Mouse (Mus musculus) frontal cortex, adult (tissue): ENCODE measurements around the gene Rtn4r.

Experiments used
- ATAC-seq: cut with Nextera tagmentation; 2 replicates; pipeline ENCODE4 v1.9.2; 2017; ENCODE audit warnings: mild to moderate bottlenecking, moderate library complexity, mixed read lengths; ENCODE audit not compliant: low TSS enrichment

Gene Rtn4r

DNA sequence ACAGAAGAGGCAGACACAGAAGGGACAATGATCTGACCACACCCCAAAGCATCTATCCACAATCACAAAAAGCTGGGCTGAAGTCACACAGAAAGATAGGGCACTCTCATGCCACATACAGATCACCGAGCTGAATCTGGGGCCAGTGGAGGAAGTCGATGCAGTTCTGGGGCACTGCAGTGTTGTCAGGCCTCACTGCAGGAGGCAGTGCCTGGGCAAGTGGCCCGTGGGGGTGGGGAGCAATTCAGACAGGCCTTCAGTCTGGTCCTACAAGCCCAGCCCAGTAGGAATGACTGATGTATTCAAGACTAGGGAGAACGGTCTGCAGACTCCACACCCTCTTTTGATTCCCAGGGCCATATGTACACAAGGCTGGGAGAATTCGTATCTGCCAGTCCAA, 2.8 kb upstream of the Rtn4r start:
- ATAC-seq = no peak

DNA sequence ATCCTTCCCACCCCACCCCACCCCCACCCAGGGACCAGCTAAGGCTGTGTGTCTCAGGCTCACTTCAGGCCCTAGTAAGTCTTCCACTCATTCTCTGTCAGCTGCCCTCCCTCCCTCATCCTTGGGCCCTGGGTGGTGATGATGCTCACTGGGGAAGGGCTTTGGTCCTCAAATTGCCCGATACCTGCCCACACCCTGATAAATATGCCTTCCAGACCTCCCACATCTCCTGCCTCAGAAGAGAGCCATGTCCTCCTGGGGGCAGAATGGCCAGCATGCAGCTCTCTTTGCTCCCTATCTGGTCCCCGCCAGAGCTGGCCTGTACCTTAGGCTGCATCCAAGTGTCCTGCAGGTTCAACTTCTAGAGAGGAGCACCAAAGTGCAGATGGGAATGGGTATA, 2.3 kb upstream of the Rtn4r start:
- ATAC-seq = no peak

DNA sequence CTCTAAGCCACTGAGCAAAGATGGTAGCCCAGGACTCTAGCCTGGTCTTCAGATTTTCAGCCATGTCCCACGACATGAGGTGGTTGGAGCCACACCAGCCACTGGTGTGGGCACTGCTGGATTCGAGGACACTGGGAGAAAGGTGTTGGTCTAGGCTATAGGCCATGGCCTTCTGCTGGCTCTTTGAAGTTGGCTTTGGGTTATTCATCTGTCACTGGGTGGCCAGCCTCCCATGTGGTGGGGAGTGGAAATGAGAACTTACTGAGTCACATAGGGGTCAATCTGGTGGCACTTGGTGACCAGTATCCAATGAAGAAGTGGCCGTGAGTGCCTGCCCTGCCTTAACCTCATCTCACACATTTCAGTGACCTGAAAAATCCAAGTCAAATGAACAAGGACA, 1.2 kb upstream of the Rtn4r start:
- ATAC-seq = no peak

DNA sequence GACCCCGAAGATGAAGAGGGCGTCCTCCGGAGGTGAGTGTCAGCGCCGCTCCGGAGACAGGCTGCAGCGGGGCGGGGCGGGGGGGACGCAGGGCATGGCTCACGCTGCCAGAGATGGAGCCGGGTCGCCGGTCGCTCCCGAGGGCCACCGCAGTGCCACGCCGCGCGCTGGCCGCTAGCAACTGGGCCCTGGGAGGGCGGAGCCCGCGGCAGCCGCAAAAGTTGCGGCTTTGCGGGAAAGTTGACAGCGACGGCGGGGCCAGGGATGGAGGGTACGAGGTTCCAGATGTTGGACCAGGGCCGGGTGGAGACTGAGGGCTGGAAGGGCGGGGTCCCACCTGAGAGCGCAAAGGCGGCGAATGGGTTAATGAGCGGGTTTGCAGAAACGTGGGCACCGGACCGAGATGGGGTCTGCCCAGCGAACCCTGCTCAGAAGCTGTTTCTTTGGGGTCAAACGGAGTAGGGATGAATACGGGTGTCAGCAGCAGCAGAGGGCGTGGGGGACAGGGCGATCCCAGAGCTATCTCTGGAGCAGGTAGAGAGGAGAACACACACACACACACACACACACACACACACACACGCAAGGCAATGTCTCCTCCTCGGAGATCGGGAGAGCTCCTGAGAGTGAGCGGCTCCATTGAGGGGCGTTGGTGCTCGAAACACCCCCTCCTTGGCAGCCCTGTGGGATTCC, 575 bp downstream of the Rtn4r start:
- ATAC-seq = 0 out of 2 replicates have a peak, but pooled peaks have one; percentile 1

DNA sequence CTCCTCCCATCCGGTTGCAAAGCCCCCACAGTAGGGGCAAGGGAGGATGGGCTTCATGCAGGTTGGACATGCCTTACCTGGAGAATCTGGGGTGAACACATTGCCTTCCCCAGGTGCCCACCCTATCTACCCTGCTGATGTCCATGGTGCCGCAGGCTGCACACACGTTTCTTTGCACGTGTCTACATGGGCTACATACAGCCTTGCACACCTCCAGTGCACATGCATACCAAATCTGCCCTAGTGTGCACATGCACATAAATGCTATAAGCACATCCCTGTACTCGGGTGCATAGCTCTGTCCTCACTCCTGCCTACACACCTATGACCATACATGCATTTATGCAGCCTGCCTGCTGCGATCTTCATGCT, 1.1 kb downstream of the Rtn4r start:
- ATAC-seq = 0 out of 2 replicates have a peak, but pooled peaks have one; percentile 1

DNA sequence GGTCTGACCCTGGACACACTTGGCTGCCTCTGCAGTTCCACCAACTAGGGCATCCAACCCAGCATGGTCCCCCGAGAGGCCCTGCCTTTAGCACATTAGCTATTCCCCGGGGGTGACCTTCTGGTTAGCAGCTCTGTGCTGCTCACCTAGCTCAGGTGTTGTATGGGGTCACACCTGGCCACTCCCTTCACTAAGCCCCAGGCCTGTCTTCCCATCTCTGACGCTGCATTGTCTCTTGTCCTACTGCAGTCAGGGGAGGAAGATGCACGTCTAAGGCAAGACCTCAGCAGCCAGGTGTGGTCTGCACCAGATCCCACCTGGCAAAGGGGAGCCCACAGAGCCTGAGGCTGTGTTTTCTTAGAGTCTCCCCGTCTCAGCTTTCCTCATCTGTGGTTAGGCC, 2.0 kb downstream of the Rtn4r start:
- ATAC-seq = no peak

DNA sequence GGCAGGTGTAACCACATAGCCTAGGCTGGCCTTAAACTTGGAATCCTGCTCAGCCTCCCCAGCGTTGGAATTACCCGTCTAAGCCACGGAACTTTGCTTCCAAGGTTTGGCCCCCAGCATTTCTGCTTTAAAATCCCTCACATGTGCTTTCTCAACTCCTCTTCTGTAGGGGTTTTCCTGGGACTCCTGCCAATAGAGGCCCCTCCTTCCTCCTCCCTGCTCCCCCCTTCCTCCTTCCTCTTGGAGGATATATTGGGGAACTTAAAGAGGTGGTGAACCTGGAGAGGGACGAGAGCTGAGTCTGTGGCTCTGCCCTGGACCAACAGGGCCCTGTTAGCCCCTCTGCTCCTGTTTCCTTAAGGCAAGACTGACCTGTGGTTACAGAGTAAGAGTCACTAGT, 2.8 kb downstream of the Rtn4r start:
- ATAC-seq = no peak

DNA sequence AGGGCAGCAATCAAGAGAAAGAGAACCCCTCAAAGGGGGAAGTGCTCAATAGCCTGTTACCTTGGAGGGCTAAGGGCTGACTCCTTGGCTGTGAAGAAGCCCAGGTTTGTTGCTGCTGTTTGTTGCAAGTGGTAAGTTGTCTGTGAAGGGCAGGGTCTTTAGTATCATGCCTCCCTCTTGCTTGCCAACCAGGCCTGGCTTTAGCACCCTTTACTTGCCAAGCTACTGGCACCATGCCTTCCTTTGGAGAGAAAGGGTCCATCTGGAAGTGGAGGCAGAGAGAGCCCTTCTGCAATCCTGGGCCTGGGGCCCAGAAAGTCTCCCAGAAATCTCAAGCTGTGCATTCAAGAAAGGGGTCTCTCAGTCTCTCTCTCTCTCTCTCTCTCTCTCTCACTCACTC, 3.3 kb downstream of the Rtn4r start:
- ATAC-seq = no peak

DNA sequence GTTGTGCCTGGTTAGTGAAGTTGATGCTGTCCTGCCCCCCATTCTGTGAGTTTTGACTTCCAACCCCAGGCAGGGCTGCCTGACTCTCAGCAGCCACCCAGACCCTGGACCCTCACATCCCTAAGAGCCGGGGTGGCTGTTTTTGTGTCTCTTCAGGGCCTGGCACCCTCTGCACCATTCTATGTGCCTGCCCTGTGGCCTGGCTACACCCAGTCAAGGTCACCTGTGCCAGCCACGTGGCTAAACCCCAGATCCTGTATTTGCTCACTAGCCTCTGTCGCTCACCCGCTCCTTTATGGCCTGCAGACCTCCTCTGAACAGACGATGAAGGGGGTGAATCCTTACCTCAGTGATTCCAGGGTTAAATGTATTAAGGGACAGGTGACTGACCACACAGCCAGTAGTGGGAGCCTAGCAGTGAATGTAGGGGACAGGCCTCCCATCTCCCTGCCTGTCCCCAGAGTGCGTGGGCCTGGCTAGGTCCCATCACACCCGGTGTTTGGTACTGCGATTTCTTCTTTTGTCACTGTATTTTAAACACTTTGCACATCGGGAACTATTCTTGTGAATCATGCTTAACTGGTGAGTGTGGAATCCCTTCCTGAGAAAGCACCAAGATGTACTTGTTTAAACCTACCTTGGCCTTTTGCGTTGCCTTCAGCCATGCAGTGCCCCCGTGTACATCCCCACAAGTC, 4.0 kb downstream of the Rtn4r start:
- peak; percentile 35; the same call in 1 of the 2 replicates for ATAC-seq

DNA sequence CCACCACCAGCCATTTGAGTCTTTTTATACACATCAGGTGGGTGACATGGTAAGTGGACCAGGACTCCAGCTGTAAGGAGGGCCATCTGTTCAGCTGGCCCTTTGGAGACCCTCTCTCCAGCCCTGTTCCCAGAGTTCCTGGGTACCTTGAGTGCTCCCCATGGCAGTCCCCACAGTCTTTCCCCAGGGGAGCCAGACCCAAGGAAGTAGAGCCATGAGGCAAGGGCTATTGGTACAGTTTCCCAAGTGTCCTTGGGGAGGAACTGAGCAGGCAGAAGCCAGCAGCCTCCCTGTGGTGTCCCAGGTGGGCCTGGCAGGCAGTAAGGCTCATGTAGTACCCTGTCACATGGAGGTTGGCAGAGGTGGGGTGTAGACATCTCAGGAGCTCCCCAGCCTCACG, 4.6 kb downstream of the Rtn4r start:
- ATAC-seq = no peak

DNA sequence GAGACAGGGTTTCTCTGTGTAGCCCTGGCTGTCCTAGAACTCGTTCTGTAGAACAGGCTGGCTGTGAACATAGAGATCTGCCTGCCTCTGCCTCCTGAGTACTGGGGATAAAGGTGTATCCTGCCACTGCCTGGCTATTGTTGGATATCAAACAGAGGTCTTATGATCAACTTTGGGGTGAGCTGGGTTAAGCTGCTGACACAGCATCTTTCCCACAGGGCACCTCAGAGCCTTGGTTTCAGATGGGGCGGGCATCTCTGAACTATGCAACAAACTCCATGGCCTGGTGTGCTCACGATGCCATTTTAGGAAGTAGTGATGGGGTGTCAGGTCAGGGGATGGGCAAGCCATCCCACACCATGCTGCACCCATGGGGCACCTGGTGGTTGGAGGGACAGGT, 5.1 kb downstream of the Rtn4r start:
- no peak for ATAC-seq

DNA sequence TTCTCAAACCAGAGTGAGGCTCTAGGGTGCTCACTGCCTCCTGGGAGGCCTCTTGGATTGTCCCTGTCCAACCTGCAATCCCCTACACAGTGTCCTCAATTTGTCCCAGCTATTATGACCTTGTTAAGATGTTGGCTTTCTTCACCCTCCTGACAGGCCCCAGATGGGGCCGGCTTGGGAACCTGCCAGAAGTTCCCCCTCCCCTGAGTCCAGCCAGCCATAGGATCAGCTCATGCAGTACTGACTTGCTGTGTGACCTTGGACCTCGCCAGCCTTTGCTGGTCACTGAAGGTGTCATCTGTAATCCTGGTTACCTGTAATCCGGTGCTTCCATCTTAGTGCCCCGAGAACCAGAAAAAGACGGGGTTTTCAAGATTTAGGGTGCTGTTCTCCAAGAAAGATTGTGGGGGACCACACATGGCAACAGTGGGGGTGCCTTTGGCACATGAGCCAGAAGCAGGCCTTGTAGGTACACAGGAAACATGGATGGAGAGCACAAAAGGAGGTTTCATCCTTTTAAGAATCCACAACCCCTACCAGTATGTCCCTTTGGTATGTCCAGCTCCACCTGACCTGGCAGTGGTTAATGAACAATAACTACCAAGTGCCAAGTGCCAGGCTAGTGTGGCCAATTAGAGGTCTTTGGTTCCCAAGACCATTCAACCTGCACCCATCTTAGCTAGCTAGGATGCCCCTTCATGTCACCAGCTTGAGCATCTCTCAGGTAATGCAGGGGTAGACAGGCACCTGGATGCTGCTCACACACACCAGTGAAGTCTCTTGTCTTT, 5.9 kb downstream of the Rtn4r start:
- ATAC-seq = no peak

DNA sequence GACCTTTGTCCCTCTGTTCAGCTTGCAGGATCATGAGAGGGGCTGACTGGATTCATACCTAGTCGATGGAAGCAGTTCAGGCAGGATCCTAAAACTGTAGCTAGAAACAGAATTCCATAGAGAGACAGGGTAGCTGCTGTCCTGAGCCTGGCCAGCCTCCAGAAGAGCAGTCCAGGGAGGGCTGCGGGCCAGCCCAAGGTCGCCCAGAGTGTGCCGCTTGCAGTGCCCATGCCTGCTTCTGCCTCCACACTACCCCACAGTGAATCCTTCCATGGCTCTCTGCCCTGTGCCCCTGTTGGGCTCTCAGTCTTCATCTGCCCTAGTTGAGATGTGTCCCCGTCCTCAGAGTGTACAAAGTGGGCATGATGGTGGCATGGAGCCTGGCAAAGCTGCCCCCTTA, 7.8 kb downstream of the Rtn4r start:
- ATAC-seq = peak; percentile 4; the same call in 1 of the 2 replicates

DNA sequence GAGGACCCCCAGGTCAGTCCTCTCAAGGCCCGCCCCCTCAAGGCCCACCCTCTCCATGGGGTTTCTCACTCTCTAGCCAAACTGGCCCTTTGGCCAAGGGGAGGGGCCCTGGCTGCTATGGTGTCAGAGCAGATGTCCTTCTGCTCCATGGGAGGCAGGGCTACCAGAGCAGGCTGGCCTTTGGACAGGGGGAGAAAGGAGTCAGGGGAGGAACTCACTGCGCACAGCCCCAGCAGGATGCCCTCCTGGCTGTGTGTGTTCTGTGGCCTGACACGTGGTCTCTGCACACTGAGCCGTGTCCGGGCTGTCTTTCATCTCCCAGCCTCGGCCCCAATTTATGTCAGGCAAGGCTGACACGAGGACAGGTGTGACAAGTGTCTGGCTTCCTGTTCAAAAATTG, 8.6 kb downstream of the Rtn4r start:
- no peak for ATAC-seq

DNA sequence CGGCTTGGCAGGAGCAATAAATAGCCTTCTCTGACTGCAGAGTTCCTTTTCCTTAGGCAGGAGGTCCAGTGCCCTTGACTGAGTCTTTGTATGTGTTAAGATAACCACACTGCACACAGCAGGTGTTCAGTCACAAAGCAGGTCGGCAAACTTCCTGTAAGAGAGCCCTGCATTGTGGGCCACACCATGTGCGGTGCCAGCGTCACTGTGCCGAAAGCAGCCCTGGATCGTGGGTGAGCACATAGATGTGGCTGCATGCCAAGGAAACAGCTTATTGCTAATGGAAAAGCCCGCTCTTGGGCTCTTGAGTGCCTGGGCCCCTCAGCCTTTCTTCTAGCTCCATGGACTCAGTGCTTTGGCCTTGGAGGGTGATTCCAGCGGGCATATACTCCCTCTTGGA, 16.8 kb downstream of the Rtn4r start:
- peak; percentile 60 for ATAC-seq

DNA sequence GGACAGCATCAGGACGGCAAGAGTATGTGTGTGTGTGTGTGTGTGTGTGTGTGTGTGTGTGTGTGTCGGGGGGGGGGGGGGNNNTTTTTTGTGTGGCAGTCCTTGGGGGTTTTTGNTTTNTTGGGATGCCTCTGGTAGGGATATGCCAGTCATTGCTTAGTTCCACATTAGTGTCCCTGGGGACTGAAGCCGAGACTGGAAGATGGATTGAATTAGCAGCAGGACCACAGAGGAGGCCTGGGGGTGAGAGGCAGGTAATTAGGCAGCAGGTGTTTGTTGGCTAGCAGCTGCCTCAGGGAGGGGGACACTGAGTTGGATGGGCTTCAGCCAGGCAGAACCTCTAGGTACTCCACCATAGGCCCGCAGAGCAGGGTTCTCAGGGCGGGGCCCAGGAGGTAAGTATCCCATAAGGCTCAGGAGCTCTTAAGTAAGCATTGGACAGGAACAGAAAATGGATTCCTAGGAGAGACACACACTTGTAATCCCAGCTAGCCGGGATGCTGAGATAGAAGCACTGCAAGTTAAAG, 18.0 kb downstream of the Rtn4r start:
- no peak for ATAC-seq

DNA sequence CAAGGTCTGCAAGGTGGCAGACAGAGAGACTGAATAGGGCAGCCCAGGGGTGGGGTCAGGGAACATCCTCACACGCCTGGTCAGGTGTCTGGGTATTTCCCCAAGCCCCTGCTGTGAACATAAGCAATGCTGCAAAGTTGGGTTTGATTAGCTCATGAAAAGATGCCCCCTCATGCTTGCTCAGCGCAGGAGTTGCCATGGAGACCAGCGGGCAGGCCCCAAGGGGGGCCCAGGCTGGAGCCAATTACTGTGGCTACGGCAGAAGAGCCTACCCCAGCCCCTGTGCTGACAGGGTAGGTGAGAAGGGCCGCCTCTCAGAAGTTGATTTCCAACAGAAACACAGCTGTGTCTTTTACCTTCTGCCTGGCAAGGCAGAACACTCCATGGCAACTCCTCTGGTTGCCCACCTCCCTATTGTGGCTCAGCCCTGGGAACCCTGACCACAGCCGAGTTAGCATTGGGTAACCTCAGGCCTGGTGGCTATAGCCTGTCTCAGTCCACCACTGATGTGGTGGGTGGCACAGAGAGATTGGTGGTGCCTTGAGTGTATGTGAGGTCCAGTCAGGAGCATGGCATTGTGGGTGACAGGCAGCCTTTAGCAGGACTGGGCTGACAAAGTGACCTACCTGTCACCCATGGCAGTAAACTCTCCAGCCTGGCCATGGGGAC, 20.9 kb downstream of the Rtn4r start:
- ATAC-seq = no peak

DNA sequence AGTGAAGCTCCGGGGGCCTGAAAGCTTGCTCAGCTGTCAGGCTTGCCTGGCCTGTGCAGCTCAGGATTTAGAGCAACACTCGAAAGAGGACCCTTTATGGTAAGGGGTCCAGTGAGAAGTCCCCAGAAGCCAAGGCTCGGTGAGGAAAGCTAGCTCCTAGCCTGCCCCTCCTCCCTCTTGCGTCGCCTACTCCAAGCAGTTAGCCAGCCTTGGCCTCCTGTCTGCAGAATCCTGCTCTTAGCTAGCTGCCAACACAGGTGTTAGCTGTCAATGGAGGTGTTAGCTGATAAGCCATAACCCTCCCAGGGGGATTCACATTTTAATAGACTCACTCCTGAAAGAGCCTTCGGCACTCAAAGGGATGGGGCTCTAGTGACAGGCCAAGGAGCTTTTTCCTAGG, 21.8 kb downstream of the Rtn4r start:
- no peak for ATAC-seq

DNA sequence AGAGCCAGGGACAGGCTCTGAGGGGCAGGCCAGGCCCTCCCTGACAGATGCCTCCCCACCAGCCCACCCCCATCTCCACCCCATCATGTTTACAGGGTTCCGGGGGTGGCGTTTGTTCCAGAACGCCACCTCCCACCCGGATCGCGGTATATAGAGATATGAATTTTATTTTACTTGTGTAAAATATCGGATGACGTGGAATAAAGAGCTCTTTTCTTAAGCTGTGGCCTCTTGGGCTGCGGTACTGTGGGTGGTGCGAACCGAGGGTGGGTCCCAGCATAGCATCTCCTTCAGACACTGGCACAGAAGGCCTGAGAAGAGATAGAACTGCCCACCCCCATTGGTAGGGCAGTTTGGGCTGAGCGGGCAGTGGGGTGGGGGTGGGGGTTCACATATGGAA, 24.7 kb downstream of the Rtn4r start:
- ATAC-seq = peak; percentile 16; the same call in 1 of the 2 replicates

DNA sequence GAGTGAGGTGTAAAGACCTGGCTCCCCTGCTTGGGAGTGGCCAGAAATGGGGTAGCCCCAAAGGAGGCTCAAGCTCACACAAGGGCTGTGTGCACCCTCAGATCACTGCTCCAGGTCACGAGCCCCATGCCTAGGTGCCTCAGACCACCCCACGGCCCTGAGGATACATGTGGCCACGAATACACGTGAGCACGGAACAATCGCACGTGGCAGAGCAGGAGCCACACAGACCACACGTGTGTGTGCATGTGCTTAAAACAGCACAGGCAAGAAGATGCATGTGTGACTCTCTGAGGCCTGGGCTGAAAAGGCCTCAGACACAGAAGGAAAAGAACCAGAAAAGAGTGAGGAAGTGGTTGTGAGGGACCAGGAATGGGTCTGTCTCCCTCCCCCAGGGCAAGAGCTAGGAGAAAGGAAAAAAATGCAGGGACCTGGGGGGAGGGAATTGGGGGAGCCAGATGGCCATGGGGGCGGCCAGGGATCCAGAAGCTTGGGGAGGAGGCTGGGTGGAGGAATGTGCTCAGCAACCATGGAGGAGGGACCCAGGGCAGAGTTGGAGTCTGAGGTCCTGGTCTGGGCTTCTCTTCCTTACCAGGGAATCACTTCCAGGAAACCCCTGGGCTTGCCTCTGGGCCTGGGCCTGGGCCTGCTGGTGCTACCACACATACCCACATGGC, 25.5 kb downstream of the Rtn4r start:
- ATAC-seq = peak; percentile 17

DNA sequence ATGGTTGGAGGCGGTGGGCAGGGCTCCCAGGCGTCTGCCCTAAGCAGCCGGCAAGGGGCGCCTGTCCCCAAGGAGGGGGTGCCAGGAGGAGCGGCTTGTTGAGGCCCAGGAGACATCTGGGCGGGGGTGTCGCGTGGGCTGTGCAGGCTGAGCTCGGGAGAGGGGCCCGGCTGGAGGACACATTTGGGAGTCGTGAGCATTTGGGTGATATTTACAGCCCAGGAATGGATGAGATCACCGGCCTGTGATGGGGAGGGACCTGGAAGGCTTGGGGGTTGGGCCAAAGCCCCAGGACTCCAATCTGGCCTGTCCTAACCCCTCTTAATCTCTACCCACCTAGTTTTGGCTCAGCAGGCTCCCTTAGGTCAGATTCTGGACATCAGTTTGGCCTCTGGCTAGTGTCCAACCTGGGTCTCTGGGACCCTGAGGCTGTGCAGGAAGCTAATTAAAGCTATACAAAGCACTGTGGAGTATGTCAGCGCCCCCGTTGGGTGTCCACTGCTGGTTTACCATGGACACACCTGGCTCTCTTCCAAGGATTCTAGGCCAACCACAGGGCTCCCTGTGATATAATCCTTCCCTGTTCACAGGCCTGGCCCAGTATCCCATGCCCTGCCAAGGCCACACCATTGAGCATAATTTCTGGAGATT, 27.2 kb downstream of the Rtn4r start:
- ATAC-seq = peak; percentile 56
